Mouse (Mus musculus) heart, embryonic 14.5 days (tissue): ENCODE results near the gene Shc3. TPM values are rescaled to one million over a fixed set of nuclear protein-coding genes. Genes with fewer than 3 reads are reported as not detected.

ENCODE experiments used
- ATAC-seq: fragments of 200-750 bp; cut with Nextera tagmentation; 2 replicates; pipeline ENCODE4 v1.8.0; 2017; ENCODE audit warnings: low read depth, moderate TSS enrichment; ENCODE audit not compliant: insufficient number of reproducible peaks, insufficient read depth, low FRiP score
- H3K27ac ChIP-seq, 2 experiments: fragments of 200-500 bp in 1 of 2; fragments of 300-500 bp in 1 of 2; sonication (generic) in 1 of 2; replicated peaks in 1 of 2; 2 replicates each; pipeline ENCODE4 v1.5.1; 2012 to 2014; ENCODE audit warnings: low read depth in 2 of 2, low read length in 2 of 2, control low read depth in 1 of 2, mild to moderate bottlenecking in 1 of 2, mixed read lengths in 1 of 2; ENCODE audit not compliant: control insufficient read depth in 1 of 2, insufficient read depth in 1 of 2
- H3K27me3 ChIP-seq: fragments of 300-500 bp; sonication (generic); 2 replicates; pipeline ENCODE4 v1.6.1; 2014; ENCODE audit warnings: mild to moderate bottlenecking, low read length, control low read depth; ENCODE audit not compliant: control insufficient read depth, insufficient read depth
- H3K36me3 ChIP-seq: fragments of 300-500 bp; sonication (generic); 2 replicates; pipeline ENCODE4 v1.6.1; 2014; ENCODE audit warnings: mild to moderate bottlenecking, control low read depth, low read length, mixed read lengths; ENCODE audit not compliant: control insufficient read depth, insufficient read depth
- H3K4me1 ChIP-seq, 2 experiments: fragments of 200-500 bp in 1 of 2; fragments of 300-500 bp in 1 of 2; sonication (generic) in 1 of 2; 2 replicates each; pipeline ENCODE4 v1.6.1; 2012 to 2014; ENCODE audit warnings: low read length in 2 of 2, control low read depth in 1 of 2, mixed read lengths in 1 of 2; ENCODE audit not compliant: control insufficient read depth in 2 of 2, insufficient read depth in 2 of 2
- H3K4me2 ChIP-seq: fragments of 300-500 bp; sonication (generic); 2 replicates; pipeline ENCODE4 v1.6.1; 2014; ENCODE audit warnings: mild to moderate bottlenecking, low read length
- H3K4me3 ChIP-seq, 2 experiments: fragments of 200-500 bp in 1 of 2; fragments of 300-500 bp in 1 of 2; sonication (generic) in 1 of 2; 2 replicates each; pipeline ENCODE4 v1.5.1; 2012 to 2014; ENCODE audit warnings: low read length in 2 of 2, mild to moderate bottlenecking in 2 of 2, control low read depth in 1 of 2, low read depth in 1 of 2, moderate library complexity in 1 of 2; ENCODE audit not compliant: control insufficient read depth in 1 of 2, insufficient read depth in 1 of 2
- H3K9ac ChIP-seq: fragments of 300-500 bp; sonication (generic); 2 replicates; pipeline ENCODE4 v1.6.1; 2014; ENCODE audit warnings: mild to moderate bottlenecking, low read length
- H3K9me3 ChIP-seq: fragments of 300-500 bp; sonication (generic); 2 replicates; pipeline ENCODE4 v1.6.1; 2016; ENCODE audit warnings: low read length, control low read depth; ENCODE audit not compliant: control insufficient read depth
- WGBS: fragments of 180-500 bp; shearing (Covaris S2); extraction: QIAGEN DNeasy Blood & Tissue Kit; methylation state at CpG from one replicate; pipeline ENCODE4 v1.1.7; 2014; 5-methylcytosine and 5-hydroxymethylcytosine counted together
- polyA plus RNA-seq: library from polyadenylated mRNA; unstranded; fragments of >200 nt; fragmentation: Nextera tagmentation; extraction: Ambion mirVana; gene quantifications from 2 replicates; pipeline ENCODE4 v1.2.1, GENCODE M21; 2014

Shc3 gene
- polyA plus RNA-seq, 1 experiment from 2014 or later: not detected

GRCm38 (mm10) chr13:51446550-51446949 is 122.7 kb downstream of the Shc3 start:
- H3K4me3 ChIP-seq: no peak overlapping the region
- no peaks in the 10 kb centered on the region for H3K9me3 ChIP-seq
- no peak overlapping the region for H3K27ac ChIP-seq
- 57% methylated on average over 4 of the region's 4 CpGs for whole genome bisulfite sequencing
- H3K4me1 ChIP-seq: no peaks in the 10 kb centered on the region
- no peak for ATAC-seq
- H3K4me2 ChIP-seq: no peak overlapping the region
- no peak overlapping the region for H3K9ac ChIP-seq
- H3K27me3 ChIP-seq: no peaks in the 10 kb centered on the region
- H3K36me3 ChIP-seq: no peaks in the 10 kb centered on the region

DNA sequence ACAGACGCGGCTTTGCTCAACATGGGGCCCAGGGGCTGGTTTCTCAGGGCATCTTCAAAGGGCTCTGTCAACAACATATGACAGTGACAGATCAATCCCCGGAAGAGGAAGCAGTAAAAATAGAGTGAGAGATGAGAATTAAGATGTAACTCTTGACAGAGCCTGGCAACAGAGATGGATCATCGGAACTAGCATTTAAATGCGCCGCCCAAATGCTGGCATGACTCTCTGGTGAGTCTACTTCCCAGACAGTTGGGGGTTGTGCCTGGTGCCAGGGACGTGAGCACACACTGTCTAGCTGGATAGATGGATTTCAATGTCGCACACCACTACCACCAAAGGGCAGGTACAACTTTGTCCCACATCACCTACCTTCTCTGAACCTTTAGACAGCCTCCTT is 126.3 kb downstream of the Shc3 start:
- no peaks in the 10 kb centered on the region for H3K36me3 ChIP-seq
- no peak for ATAC-seq
- H3K4me2 ChIP-seq: no peak overlapping the region
- no peak overlapping the region for H3K27ac ChIP-seq
- no peak overlapping the region for H3K4me3 ChIP-seq
- H3K4me1 ChIP-seq: no peaks in the 10 kb centered on the region
- H3K9me3 ChIP-seq: no peaks in the 10 kb centered on the region
- H3K9ac ChIP-seq: no peak overlapping the region
- WGBS: 80% methylated on average over 8 of the region's 8 CpGs
- no peaks in the 10 kb centered on the region for H3K27me3 ChIP-seq

- ATAC-seq: no peak
- Histone ChIP-seq H3K27ac (no peak overlapping the region), H3K9ac (no peak overlapping the region), H3K4me2 (no peak overlapping the region), H3K36me3 (no peaks in the 10 kb centered on the region), H3K4me3 (no peak overlapping the region), H3K9me3 (no peaks in the 10 kb centered on the region), H3K27me3 (no peaks in the 10 kb centered on the region), H3K4me1 (peaks cover 0 to 4% of the 10 kb centered on the region in 2 experiments; a peak in 1 of 4 replicates)
- WGBS: 74% methylated on average over 14 of the region's 14 CpGs
Measured at GRCm38 (mm10) chr13:51437105-51438085, 131.8 kb downstream of the Shc3 start.

GRCm38 (mm10) chr13:51435146-51435545 is 134.1 kb downstream of the Shc3 start:
- ATAC-seq: no peak
- no peaks in the 10 kb centered on the region for H3K27me3 ChIP-seq
- no peak overlapping the region for H3K27ac ChIP-seq
- 55% methylated on average over 2 of the region's 2 CpGs for whole genome bisulfite sequencing
- no peak overlapping the region for H3K4me3 ChIP-seq
- no peaks in the 10 kb centered on the region for H3K36me3 ChIP-seq
- peaks cover 0 to 4% of the 10 kb centered on the region in 2 experiments; a peak in 1 of 4 replicates for H3K4me1 ChIP-seq
- H3K9me3 ChIP-seq: no peaks in the 10 kb centered on the region
- H3K4me2 ChIP-seq: no peak overlapping the region
- H3K9ac ChIP-seq: no peak overlapping the region

DNA sequence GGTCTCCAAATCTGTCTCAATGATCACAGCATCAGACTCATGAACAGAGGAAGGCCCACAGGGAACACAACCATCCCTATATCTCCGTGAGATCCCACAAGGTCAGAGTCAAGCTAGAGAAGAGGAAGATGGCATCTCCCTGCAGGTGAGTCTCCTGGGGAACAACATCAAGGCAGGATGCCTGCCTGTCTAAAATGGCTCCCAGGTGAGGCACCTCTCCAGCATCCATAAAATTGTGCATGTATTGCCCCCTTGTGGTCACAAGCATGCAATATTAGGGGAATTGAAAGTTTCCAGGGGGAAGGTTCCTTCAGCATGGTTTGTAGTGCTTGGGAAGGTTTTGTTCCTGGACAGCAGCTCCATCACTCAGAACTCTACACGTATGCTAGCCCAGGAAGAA is 134.8 kb downstream of the Shc3 start:
- no peaks in the 10 kb centered on the region for H3K36me3 ChIP-seq
- H3K27me3 ChIP-seq: no peaks in the 10 kb centered on the region
- H3K9ac ChIP-seq: no peak overlapping the region
- no peaks in the 10 kb centered on the region for H3K9me3 ChIP-seq
- 66% methylated on average over 2 of the region's 2 CpGs for WGBS
- no peak overlapping the region for H3K27ac ChIP-seq
- H3K4me3 ChIP-seq: no peak overlapping the region
- ATAC-seq: no peak
- no peak overlapping the region for H3K4me2 ChIP-seq
- peaks cover 0 to 4% of the 10 kb centered on the region in 2 experiments; a peak in 1 of 4 replicates for H3K4me1 ChIP-seq

DNA sequence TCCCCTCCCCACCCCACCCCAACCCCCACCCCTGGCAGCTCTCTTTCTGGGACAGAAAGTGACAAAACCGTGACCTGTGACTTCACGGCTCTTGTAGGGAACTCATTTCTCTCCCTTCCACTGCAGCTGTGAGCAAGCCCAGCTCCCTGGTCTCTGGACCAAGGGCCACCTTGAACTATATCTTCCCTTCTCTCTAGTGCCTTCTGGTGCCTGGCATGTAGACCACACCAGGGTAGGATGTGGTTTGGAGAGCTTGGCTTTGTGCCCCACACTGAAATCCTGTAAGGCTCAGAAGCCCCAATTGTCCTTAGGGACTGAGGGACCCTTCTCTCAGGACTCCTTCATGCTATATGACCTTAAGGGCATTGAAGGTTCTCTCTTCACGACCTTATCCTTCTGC is 135.8 kb downstream of the Shc3 start:
- H3K4me1 ChIP-seq: peaks cover 0 to 4% of the 10 kb centered on the region in 2 experiments; a peak in 1 of 4 replicates
- 62% methylated on average over 3 of the region's 3 CpGs for WGBS
- no peaks in the 10 kb centered on the region for H3K9me3 ChIP-seq
- no peak for ATAC-seq
- no peak overlapping the region for H3K27ac ChIP-seq
- H3K36me3 ChIP-seq: no peaks in the 10 kb centered on the region
- H3K4me2 ChIP-seq: no peak overlapping the region
- no peaks in the 10 kb centered on the region for H3K27me3 ChIP-seq
- no peak overlapping the region for H3K4me3 ChIP-seq
- no peak overlapping the region for H3K9ac ChIP-seq

DNA sequence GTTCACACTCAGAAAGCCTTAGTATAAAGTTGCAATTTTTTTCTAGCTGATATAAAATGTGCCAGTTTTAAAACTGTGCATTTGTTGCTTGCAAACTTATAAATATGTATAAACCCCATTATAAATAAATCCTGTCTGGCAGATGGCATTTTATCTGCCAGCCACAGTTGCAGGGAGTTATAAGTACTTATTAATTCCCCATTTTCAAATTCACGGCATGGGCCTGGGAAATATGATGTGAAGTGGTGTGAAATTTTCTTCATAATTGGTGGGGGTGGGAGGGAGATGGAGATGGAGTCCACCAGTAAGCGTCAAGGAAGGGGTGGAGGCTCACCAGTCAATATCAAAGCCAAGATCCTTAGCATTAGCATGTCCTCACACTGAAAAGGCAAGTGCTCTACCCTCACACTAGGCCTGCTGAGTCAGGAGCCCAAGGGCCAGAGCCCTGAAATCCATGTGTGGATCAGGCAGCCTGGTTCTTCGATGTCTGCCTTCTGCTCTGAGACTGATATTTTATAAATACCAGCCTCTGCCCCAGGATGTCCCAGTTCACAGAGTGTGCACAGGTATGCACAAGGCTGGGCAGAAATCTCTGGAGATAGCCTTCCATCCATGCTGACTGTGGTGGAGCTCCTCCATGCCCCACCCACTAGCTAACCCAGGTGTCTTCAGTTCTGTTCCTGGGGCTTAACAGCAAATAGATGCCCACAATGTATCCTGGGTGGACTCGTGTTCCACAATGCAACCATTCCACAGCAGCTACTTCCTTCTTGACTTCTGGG is 143.4 kb downstream of the Shc3 start:
- no peak overlapping the region for H3K9ac ChIP-seq
- H3K4me1 ChIP-seq: peaks cover 2 to 4% of the 10 kb centered on the region in 2 experiments; a peak in 2 of 4 replicates
- no peaks in the 10 kb centered on the region for H3K9me3 ChIP-seq
- no peaks in the 10 kb centered on the region for H3K27me3 ChIP-seq
- H3K36me3 ChIP-seq: peaks cover 5% of the 10 kb centered on the region; the same call in 1 of the 2 replicates
- H3K4me3 ChIP-seq: no peak overlapping the region
- no peak for ATAC-seq
- H3K4me2 ChIP-seq: no peak overlapping the region
- 78% methylated on average over 4 of the region's 4 CpGs for WGBS
- H3K27ac ChIP-seq: no peak overlapping the region
